Mouse (Mus musculus): ENCODE results near the gene Tenm4.

Tenm4 gene

DNA sequence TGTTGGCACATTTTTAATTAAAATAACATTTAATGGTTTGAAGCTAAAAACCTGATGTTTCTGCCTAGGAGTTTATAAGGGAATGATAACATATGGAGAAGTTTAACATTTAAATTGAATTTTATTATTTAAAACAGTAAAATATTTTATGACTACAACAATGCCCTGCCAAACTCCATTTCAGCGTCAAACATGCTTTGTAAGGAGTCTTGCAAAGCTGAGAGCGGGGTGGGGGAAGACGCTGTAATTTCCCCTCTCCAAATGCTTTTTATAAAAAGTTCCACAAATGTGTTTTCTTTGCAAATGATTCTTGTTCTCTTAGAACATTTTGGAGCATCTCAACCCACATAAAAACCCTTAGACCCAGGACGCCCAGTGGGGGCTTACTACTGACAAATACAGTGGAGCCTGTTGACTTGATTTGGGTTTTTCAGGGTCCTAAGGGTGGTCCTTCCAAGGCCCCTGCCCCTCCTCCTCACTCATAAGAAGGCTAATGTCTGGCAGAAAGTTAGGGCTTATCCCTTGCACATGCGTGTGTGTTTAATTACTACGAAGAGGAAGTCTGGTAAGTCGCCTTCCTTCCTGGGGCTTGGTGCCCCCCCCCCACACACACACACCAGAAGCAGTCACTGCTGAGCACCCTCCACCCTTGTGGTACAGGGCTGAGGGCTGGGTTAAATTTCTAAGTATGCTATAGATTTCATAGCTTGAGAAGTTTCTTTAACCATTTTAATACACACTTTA, 563.4 kb downstream of the Tenm4 start:
- no peak for DNase-seq (ENCODE audit: low spot score)

DNA sequence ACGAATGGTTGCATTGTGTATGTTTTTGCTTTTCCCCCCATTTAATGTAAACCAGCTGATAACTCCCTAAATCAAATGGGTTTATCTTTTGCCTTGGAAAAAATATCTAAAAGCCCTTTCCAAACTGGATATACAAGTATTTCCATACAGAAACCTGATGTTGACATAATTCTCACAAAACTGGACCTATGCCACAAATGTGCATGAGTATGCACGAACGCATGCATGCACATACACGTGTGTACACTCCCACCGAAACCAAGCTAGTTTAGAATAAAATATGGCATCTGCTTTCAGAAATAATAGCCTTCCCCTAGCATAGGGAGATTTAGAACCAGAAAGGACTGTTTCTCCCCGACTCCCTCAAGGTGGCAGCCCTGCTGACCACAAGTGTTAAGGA, 569.6 kb downstream of the Tenm4 start:
- DNase-seq (ENCODE audit: low spot score) = no peak

DNA sequence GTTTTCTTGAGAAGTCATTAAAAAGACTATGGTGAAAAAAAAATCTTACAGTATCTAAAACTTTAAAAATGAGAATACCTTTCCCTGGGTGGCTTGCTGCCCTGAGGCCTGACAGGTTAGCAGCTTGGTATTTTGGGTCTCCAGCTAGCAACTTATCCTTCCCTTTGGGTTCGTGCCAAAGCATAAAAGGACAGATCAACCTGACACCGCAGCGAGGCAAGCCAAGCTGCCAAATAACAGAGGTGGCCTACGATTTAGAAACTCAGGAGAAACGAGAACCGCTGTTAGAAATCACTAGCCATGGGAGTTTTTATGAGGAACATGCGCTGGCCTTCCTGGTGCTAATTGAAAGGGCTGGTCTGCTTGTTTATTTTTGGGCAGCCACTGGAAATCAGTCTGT, 571.2 kb downstream of the Tenm4 start:
- DNase-seq (ENCODE audit: low spot score) = no peak

DNA sequence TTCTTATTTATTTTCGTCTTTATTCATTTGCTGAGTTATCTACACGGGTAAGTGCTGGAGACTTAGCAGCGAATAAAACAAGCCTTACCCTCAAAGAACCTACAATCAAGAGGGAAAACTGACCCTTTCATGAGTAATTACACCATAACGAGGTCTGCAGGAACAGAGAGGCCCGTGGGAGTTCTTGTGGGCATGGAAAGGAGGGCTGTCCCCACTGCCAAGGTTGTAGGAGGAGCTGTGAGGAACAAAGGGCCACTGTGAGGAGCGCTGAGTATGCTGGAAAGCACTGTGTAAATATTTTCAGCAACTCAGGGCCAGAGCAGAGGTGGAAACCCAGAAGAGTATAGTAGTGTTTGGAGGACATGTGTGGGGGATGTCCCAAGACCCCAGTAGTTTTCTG, 574.9 kb downstream of the Tenm4 start:
- DNase-seq (ENCODE audit: low spot score) = no peak

DNA sequence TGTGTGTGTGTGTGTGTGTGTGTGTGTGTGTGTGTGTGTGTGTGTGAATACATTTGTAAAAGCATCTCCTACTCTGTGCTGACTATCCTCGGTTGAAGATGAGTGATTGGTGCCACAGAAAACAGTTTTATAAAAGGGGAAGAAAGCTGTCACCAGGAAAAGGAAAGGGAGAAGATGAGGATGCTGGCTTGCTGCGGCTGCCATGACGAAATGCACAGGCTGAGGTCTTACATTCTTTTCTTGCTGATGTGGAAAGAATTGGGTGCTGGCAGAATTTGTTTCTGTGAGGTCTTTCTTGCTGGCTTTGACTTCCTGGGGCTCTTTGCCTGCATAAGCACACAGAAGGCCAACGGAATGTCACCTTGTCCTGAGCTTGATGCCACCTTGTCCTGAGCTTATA, 575.7 kb downstream of the Tenm4 start:
- no peak for DNase-seq (ENCODE audit: low spot score)

DNA sequence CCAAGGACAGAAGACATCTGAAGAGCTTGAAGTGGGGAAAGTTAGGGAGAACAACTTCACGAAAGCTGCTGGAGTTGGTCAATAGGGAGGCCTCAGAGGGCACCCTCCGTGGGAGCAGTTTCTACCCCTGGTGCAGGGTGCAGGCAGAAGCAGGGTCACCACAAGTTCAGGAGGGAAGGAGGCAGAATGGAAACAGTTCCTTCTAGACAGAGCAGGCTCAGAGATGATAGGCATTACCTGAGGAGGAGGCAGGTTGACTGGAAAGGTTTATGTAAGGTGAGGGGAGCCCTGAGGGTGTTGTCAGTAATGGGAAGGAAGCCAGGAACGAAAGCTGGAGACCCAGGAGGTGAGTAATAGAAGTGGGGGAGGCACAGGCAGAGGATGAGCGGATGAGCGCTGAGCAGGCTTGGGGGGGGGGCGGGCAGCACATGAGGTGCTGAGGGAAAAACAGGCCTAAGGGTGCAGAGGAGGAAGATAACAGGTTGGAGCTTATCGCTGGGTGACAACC, 577.5 kb downstream of the Tenm4 start:
- DNase-seq (ENCODE audit: low spot score) = no peak

DNA sequence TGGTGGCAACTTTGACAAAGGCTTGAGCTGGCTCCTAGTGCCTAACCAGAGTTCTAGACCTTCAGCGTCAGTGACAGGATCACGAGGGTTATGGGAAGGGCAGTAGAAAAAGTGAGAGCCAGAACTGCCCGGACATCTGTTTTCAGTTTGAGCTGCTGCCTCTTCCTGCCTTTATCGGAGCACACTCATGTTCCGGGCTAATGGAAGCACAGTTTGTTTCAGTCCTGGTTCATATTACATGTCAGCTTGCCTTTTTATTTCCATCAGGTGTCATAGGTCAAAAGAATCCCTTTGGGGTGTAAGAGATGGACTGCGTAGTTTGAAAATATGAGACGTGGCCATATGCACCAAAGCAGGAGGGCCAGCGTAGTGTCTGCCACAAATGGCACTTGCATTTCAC, 578.7 kb downstream of the Tenm4 start:
- DNase-seq (ENCODE audit: low spot score) = no peak

DNA sequence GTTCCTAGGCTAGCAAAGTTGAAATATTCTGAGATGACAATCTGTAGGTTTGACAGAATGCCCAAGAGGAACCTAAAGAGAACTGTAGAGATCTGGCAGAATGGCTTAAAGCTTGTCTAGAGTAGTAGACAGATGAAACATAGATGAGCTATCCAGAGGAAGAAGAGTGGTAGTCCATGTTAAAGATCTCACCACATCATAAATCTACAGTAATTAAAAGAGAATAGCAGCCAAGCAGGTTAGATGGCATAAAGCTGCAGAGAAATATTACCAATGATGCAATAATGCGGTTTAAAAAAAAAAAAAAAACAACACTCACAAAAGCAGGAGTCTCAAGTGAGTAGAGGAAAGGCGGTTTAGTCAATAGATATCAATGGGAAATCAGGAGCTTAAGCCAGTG, 580.2 kb downstream of the Tenm4 start:
- no peak for DNase-seq (ENCODE audit: low spot score)

DNA sequence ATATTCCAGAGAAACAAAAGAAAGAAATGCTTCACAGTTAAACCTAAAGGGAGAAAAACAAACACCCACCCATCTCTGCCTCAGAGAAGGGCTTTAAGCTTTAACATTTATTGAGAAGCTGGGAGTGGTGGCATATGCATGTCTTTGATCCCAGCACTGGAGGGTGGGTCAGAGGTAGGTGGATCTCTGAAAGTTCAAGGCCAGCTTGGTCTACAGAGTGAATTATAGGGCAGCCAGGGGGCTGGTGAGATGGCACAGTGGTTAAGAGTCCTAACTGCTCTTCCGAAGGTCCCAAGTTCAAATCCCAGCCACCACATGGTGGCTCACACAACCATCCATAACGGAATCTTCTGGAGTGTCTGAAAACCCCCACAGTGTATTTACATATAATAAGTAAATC, 581.7 kb downstream of the Tenm4 start:
- DNase-seq (ENCODE audit: low spot score) = no peak

DNA sequence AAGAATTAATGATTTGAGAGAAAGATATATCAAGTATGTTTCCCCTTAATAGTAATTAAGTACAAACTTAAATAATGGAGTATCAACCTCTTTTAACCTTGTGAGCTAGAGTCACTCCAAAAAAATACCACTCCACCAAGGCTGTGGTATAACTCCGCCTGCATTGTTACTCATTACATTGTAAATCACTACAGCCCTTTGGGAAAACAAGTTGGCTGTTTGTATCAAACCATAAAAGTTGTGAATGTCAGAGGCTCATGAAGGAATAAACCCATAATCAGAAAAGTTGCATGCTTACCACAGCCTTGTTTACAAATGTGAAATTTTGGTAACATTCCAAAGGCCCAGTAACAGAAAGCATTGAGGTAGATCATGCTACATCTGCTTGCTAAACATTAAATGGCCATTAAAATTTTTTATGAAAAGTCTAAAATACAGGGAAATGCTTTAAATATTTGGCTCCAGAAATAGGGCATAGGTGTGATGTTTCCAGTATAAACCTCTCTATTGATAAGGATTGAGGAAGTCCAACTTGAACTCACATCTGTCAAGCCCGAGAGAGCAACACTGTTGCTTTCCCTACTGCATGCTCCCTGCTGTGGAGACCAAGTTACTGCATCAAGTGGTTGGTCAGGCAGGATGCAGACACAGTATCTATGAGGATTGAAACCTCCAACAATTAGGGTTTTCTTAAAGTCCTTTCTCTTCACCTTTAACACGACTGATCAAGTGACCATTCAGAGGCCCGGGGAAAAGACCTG, 582.5 kb downstream of the Tenm4 start:
- no peak for DNase-seq (ENCODE audit: low spot score)

DNA sequence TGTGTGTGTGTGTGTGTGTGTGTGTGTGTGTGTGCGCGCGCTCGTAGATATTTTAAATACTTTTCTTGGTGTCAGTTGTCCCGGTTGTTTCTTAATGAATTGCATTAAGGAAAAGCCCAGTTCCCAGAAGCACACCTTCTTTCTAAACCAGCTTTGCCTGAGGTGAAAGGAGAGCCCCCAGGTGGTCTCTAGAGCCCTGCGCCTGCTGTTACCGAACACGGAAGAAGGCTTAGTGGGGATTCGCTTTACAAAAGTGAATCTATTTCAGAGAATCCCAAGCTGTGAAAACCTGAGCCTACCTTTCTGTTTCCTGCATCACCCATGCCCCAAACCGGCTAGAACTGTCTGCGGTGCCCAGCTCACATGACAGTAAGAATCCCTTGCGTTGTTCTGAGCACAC, 583.1 kb downstream of the Tenm4 start:
- DNase-seq (ENCODE audit: low spot score) = no peak

DNA sequence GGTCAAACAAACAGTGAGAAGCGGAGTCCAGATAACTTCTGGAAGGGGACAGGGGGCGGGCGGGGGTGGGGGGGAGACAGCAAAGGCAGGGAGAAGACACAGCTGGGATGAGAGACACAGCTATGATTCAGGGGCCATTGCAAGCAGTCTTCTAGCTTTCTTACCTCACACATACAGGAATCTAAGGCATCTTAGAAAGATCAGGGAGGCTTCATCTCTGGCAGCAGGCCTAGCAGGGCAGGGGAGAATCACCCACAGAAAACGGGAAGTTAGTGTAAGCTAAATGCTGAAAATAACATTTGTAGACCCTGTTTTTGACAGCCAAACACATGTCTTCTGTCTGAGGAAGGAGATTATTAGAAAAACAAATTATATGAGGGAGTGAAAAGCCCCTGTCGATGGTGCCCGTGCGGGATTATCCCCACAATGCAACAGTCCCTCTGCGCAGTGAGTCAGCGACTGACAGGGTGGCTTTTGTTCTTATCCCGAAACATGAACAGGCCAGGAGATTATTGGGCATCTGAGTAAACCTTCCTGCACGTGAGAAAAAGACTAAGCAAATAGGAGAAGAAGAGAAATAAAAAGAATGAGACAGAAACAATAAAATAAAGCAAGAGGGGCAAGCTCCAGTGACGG, 584.5 kb downstream of the Tenm4 start:
- no peak for DNase-seq (ENCODE audit: low spot score)

DNA sequence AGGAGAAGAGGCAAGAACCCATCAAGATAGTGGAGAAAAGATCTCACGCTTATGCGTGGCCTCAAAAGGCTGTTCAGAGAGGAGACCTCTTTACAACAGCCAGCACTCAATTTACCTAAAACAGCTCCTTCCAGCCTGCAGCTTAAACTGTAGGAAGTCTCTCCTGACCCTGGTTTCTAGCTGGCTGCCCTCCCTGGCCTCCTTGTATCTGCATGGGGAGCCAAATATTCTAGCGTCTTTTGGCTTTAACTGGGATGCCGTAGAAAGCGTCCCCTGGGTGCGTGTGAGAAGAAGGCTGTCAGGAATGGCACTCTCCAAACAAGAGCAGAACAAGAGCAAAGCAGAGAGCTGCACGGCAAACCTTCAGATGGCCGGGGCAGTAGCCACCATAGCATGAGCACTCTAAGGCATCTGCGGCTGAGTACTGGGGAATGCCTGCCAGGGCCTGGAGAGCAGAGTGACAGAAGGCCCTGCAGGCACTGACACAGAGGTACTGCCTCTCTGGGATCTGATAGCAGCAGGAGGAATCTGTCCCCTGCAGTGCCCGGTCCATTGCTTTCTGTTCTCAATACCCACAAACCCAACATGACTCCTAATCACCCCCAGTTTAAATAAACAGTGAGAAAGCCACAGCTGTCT, 585.2 kb downstream of the Tenm4 start:
- no peak for DNase-seq (ENCODE audit: low spot score)

DNA sequence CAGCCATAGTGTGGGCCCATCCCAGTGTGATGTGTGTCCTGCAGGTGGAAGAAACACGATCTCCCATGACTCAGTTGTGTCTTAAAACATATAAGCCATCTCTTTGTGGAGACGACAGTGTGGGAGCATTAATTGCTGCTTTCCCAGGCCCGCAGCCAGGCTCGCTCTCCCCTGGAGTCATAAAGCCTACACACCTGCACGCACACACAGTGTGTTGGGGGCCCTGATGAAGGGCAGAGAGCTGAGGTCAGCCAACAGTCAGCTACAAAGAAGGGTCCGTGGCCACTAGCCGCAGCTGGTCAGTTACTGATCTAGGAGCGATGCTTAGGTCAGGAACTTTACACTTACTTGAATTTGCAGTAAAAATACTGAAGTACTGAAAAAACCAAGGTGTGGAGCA, 586.0 kb downstream of the Tenm4 start:
- DNase-seq (ENCODE audit: low spot score) = no peak

DNA sequence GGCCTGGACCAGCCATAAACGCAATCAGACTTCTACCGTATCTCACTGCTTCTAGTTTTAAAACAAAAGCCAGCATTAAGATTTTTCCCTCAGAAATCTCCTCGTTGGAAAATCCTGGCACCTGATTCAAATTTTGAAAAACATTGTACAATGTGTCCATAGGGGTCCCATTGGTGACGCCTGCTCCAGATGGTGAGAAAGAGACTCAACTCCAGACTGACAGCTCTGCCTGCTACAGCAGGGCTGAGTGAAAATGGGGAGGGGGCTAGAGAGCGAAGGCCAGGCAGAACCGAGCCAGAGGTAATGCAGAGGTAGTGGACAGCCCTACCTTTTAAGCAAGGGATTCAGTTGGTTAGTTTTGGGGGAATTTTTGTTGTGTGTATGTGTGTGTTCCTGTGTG, 589.2 kb downstream of the Tenm4 start:
- no peak for DNase-seq (ENCODE audit: low spot score)

DNA sequence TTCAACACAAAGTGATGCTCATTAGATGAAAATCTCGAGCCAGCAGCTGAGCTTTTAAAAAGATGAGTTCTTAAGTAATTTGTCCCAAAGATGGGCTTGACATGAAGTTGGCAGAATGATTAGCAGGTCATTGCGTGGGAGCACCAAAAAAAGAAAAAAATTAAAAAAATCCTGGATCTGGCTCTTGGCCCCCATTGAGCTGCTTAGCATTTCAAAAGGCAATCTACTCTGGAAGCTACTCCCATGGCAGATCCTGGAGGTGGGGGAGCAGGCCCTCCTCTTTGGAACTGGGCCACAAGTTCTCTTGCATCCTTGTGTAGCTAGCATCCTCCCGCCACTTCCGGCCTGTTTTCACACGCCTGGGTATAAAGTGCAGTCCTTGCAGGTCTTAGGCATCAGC, 590.1 kb downstream of the Tenm4 start:
- DNase-seq (ENCODE audit: low spot score) = no peak

DNA sequence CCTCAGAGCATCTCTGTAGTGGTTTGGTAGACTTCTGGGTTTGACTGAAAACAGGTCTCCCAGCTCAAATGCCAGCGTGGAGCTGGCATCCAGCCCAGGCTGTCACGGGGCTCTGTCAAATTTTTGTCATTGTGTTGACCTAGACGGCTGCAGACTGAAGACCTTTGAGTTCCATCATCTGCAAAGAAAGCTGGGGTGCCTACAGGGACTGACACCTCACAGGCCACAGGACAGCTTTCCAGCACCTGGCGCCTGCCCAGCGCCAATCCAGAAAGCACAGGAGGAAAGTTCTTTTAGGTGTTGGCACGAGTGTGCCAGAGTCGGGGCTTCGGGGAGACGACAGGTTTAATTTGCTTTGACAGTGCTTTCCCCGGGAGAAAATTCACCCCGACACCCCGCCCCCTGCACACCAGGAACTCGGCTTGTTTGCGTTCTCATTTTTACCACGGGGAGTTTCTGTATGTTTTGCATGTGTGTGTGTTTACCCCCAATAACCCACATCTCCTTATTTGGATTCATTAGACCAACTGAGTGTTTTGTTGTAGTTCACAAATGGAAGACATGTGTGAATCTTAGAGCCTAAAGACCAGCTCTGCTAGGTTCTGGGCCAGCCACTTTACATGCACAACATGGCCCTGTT, 594.4 kb downstream of the Tenm4 start:
- DNase-seq (ENCODE audit: low spot score) = no peak

DNA sequence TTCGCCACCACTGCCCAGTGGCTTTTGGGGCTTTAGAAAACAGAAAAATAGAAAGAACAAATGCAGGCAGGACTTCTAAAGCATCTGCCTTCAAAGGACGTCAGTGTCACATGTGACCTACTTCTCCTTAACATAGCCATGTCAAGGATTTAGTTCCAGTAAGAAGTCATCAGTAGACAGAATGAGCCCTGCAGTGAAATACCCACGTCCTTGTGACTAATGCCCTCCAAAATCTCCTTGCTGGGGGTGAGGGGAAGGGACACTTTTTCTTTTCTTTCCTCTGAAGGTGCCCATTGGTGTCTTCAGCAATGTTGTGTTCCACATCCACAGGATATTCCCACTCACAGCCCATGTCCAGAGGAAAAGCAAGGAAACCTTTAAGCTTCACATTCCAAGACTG, 596.0 kb downstream of the Tenm4 start:
- DNase-seq (ENCODE audit: low spot score) = no peak

DNA sequence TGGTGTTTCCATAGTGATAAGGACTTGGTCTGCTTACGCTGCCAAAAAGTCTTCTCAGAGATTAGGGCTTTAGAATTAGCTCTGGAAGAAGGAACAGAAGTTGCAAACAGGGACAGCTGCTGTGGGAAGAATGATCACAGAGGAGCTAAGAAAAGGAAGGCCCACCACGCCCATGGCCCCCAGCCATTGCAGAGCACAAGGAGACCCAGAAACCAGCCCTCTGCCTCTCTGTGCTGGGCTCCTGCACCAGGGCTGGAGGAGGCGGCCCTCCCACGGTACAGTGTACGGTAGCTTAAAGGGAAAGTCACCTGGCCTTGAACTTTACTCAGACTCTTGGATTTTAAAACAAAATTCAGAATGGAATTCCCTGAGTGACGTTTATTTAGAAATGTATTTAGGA, 597.7 kb downstream of the Tenm4 start:
- DNase-seq (ENCODE audit: low spot score) = no peak

DNA sequence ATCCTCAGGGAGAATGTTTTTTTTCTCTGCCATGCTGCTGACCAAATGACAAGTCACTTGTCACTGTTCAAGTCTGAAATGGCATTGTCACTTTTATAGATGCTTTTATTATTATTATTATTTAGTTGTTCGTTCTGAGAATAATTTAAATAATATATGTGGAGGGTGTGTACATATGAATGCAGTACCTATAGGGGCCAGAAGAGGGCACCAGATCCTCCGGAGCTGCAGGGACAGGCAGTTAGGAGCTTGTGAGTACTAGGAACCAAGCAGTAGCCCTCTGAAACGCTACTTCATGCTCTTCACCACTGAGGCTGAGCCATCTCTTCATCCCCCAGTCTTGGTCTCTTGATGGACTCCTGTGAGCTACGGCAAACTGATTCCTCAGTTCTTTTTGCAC, 598.7 kb downstream of the Tenm4 start:
- DNase-seq (ENCODE audit: low spot score) = no peak

DNA sequence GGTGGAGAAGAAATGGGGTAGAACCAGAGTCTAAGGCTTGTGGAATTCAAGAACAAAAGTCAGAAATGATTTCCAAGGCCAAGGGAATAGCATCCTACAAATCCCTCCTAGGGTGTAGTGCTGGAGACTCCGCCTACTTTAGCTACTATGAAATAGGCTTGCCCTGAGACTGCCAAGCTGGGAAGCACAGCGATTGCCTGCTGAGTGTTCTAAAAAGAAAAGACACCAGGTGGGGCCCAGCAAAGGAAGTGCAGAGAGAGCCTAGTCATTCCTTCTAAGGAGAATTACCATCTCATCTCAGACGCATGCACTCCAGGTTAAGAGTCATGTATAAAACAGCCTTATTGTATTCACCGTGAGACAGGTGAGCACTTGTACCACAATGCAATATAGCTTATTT, 601.9 kb downstream of the Tenm4 start:
- no peak for DNase-seq (ENCODE audit: low spot score)

DNA sequence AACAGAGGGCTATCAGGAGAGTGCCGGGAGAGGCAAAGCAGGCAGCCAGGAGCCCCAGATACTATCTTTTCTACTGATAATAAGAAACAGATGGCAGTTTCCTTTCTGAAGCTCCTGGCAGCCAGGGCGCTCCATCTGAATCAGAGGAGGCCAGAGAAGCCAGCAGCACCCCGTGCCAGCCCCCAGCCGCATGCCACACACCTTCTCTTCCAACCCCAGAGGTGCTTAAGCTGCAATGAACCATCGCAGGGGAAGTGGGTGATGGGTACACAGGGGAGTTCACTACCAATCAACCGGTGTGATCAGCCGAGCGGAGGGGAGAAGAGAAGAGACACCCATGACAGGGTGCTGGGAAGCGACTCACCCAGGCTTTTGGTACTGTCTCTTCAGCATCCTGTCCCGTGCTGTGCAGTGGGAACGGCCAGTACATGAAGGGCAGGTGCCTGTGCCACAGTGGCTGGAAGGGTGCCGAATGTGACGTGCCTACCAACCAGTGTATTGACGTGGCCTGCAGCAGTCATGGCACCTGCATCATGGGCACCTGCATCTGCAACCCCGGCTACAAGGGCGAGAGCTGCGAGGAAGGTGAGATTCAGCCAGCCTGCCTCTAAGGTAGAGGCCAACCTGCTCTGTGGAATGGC, 602.7 kb downstream of the Tenm4 start:
- no peak for DNase-seq (ENCODE audit: low spot score)
